Mouse (Mus musculus): ENCODE results near the gene Scnn1a.

DNA sequence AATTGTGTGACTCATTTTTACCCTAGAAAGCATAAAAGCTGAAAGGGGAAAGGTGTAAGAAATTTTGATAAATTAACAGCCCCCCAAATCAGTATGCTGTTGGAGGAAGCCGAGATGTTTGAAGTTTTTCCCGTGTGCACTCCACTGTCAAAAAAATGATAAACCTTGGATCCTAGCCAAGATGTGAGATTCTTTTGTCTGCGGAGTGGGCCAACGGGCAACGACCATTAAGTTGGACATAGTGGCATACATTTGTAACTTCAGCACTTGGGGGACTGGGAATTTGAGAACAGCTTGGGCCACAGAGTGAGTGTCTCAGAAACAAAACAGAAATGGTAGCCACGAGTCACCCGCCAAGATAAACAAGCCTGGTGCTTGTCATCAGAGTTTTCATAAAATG lies 3.4 kb upstream of the Scnn1a start:
- TF ChIP-seq CTCF (IDR thresholded peaks at IDR 0.05; ENCODE audit: low read depth, low read length): no peak
- TF ChIP-seq POLR2A (IDR thresholded peaks at IDR 0.05; ENCODE audit: borderline replicate concordance, low read depth, low read length): no peak
